8 mouse cellular contexts compared by ENCODE assay signal in genomic region chr1:24586370-24587140, GRCm38 (mm10). TPM values are rescaled to one million over a fixed set of nuclear protein-coding genes. Genes with fewer than 3 reads are reported as not detected.
A peak's percentile ranks its signal among the peaks of the same experiment; 100 is the strongest.
DNase-seq lines count a peak whose midpoint lies in the region; ATAC-seq and TF ChIP-seq lines count a peak whose summit lies in the region.

No protein-coding gene starts in this region.

- peak; percentile 38 for DNase-seq in urinary bladder, postnatal 14 days (ENCODE audit: low spot score)
- DNase-seq in urinary bladder, adult 18-20 months (ENCODE audit: low spot score in 2 of 2), result no peak
- peak; percentile 60 for DNase-seq in embryonic facial prominence, embryonic 11.5 days (ENCODE audit: low spot score)
- DNase-seq in layer of hippocampus, adult 2 months (ENCODE audit: low spot score in 2 of 2), result peak; percentile 12 to 21
- peak; percentile 21 for DNase-seq in lung, postnatal 14 days
- DNase-seq in right cerebral cortex, postnatal 36 days (ENCODE audit: low spot score in 2 of 2), result peak; percentile 32 to 37

- no peaks in the 10 kb centered on the region for H3K36me3 ChIP-seq in embryonic facial prominence, embryonic 11.5 days (replicated peaks; ENCODE audit: control insufficient read depth, insufficient read depth, low read depth, low read length)
- H3K36me3 ChIP-seq in heart, embryonic 11.5 days (ENCODE audit: control insufficient read depth, insufficient read depth, low read length), result no peaks in the 10 kb centered on the region

- no peaks in the 10 kb centered on the region for H3K4me1 ChIP-seq in embryonic facial prominence, embryonic 11.5 days (ENCODE audit: control insufficient read depth, insufficient read depth, low read length)
- no peaks in the 10 kb centered on the region for H3K4me1 ChIP-seq in heart, embryonic 11.5 days (ENCODE audit: control insufficient read depth, insufficient read depth, low read length)

- under 1% methylated on average over 72 of the region's 72 CpGs for WGBS in embryonic facial prominence, embryonic 11.5 days
- WGBS in heart, embryonic 11.5 days (ENCODE audit: insufficient replicate concordance), result under 1% methylated on average over 64 of the region's 72 CpGs

- no peak overlapping the region for H3K27ac ChIP-seq in embryonic facial prominence, embryonic 11.5 days (replicated peaks; ENCODE audit: low read depth, low read length)
- H3K27ac ChIP-seq in heart, embryonic 11.5 days (ENCODE audit: low read depth, low read length), result no peak overlapping the region
- H3K27ac ChIP-seq in layer of hippocampus, adult 2 months, result peak overlapping the region; percentile 58

- ATAC-seq in embryonic facial prominence, embryonic 11.5 days (replicated peaks; ENCODE audit: insufficient number of reproducible peaks, low FRiP score, low TSS enrichment, low read depth), result peak; percentile 80
- peak; percentile 59; the same call in 1 of the 2 replicates for ATAC-seq in heart, embryonic 11.5 days (replicated peaks; ENCODE audit: insufficient number of reproducible peaks, low FRiP score, low TSS enrichment)
- no peak for ATAC-seq in CD4-positive, CD25-positive, alpha-beta regulatory T cell, adult 4 months

- H3K4me3 ChIP-seq in embryonic facial prominence, embryonic 11.5 days (ENCODE audit: low read depth, low read length), result peak overlapping the region; percentile 56
- peak overlapping the region; percentile 55 for H3K4me3 ChIP-seq in heart, embryonic 11.5 days (ENCODE audit: low read depth, low read length)
- H3K4me3 ChIP-seq in layer of hippocampus, adult 2 months, result peak overlapping the region; percentile 69

- H3K27me3 ChIP-seq in embryonic facial prominence, embryonic 11.5 days (ENCODE audit: control insufficient read depth, insufficient read depth, low read length), result peaks cover 22% of the 10 kb centered on the region
- H3K27me3 ChIP-seq in heart, embryonic 11.5 days (ENCODE audit: control insufficient read depth, insufficient read depth, low read length), result peaks cover 32% of the 10 kb centered on the region

- peak; percentile 29 for TF ChIP-seq CTCF in layer of hippocampus, adult 2 months (conservative IDR thresholded peaks at IDR 0.05)

- H3K9me3 ChIP-seq in embryonic facial prominence, embryonic 11.5 days (replicated peaks; ENCODE audit: control insufficient read depth, low read length), result no peaks in the 10 kb centered on the region
- H3K9me3 ChIP-seq in heart, embryonic 11.5 days (replicated peaks; ENCODE audit: control insufficient read depth, low read length), result no peaks in the 10 kb centered on the region

- H3K9ac ChIP-seq in embryonic facial prominence, embryonic 11.5 days (replicated peaks; ENCODE audit: low read length), result peak overlapping the region; percentile 61
- H3K9ac ChIP-seq in heart, embryonic 11.5 days (ENCODE audit: low read depth, low read length), result no peak overlapping the region

- H3K4me2 ChIP-seq in embryonic facial prominence, embryonic 11.5 days (ENCODE audit: low read depth, low read length), result peak overlapping the region; percentile 99
- H3K4me2 ChIP-seq in heart, embryonic 11.5 days, result peak overlapping the region; percentile 93

RNA-seq across cellular contexts. Expression of gene Col19a1, which starts 0.7 kb away (rescaled TPM):
- 0.21 and 0.45 TPM in 2 replicates for polyA plus RNA-seq in embryonic facial prominence, embryonic 11.5 days (2014; fragmentation: Nextera tagmentation; extraction: Ambion mirVana)
- 0.06 TPM in 1 of 2 replicates, not detected in the other for polyA plus RNA-seq in heart, embryonic 11.5 days (2014; fragmentation: Nextera tagmentation; extraction: Ambion mirVana)
- total RNA-seq in layer of hippocampus, adult 2 months (2021), result 10 to 100 TPM; 22.3 to 24.5 TPM
- polyA plus RNA-seq in CD4-positive, CD25-positive, alpha-beta regulatory T cell, adult 4 months (2017; shearing (Covaris generic)), result not detected

Comparison
In these comparisons a context has a peak if more than half of its experiments do, and no peak if none do; other contexts are left out.
1. DNase-seq: peak in urinary bladder, postnatal 14 days (single experiment), embryonic facial prominence, embryonic 11.5 days (single experiment), layer of hippocampus, adult 2 months (2 of 2), lung, postnatal 14 days (single experiment) and right cerebral cortex, postnatal 36 days (2 of 2); none in urinary bladder, adult 18-20 months (0 of 2).
2. Peak in every context shown above with its lines, with median percentiles within 50 percentile points of each other: H3K4me3 ChIP-seq.